Comparison of ENCODE assay signal across 11 mouse cellular contexts in the genomic region with DNA sequence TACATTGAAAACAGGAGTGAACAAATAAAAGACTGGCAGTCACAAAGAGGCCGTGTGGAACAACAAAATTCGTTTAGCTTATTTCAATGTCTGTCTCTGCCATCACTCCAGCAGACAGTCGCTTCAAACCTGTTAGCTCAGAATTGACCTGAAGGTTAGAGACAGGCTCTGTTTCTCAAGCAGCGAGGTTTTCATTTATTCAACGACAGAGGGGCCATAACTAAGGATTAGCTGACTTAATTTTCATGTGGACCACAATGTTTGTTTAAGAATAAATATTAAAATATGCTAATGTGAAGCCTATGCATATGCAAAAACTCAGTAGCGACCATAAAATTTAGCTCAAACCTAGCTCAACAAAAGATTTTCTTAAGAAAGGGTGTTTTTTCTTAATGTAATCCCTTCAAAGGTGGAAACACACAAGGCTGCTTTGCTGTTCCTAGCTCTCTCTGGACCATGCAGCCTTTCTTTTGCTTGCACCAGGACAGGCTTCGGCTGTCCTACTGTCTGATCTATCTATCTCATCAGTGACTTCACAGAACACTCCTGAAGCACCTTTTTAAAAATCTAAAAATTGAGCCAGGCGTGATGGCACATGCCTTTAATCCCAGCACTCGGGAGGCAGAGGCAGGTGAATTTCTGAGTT.
"Had no signal": no experiment of that assay in that cellular context is flagged by ENCODE, and none has a peak within 500 bp of the region (broad histone marks: within the 10 kb centered on the region; RNA-seq: fewer than 3 reads in every experiment).

No protein-coding gene starts in this region.

- H3K9me3 ChIP-seq: kidney, embryonic 15.5 days; limb, embryonic 10.5 days; liver, embryonic 15.5 days had no signal

- H3K27ac ChIP-seq: kidney, embryonic 15.5 days; limb, embryonic 10.5 days; liver, embryonic 15.5 days had no signal

- H3K9ac ChIP-seq: kidney, embryonic 15.5 days; liver, embryonic 15.5 days had no signal

- H3K36me3 ChIP-seq: kidney, embryonic 15.5 days; limb, embryonic 10.5 days; liver, embryonic 15.5 days had no signal

- H3K4me3 ChIP-seq: kidney, embryonic 15.5 days; limb, embryonic 10.5 days; liver, embryonic 15.5 days had no signal

- H3K27me3 ChIP-seq: kidney, embryonic 15.5 days; liver, embryonic 15.5 days had no signal

- ATAC-seq: lung, postnatal 0 days had no signal

- DNase-seq: kidney, adult 2 months; kidney, postnatal 14 days; lung, adult 2 months; lung, postnatal 36 days; right cerebral cortex, postnatal 14 days; thymus, postnatal 36 days had no signal

- H3K4me2 ChIP-seq: kidney, embryonic 15.5 days; liver, embryonic 11.5 days; liver, embryonic 15.5 days had no signal

- H3K4me1 ChIP-seq: kidney, embryonic 15.5 days; limb, embryonic 10.5 days; liver, embryonic 15.5 days had no signal
